Mouse (Mus musculus) NIH3T3 (cell line): ENCODE results near the gene Tbcd.

Source experiments
- DNase-seq: peaks from one replicate; pipeline ENCODE4 v3.0.0-alpha.2; 2012; ENCODE audit warnings: low read depth

The Tbcd gene

DNA sequence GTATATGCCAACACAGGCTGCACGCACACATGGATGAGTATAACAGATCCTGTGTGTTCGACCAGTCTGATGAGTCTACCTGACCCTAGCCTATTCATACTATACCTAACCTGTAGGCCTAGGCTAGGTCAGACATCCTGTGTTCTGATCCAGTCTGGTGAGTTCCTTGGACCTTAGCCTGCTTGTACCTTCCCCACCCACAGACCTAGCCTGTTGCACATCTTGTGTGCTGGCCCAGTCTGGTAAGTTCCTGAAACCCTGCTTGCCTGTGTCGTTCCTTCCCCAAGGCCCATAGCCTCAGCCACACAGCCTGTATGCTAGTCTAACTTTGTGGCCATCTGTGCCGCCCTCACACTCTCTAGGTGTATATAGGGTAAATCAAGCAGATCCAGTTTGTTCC is 112.5 kb downstream of the Tbcd start:
- DNase-seq: no peak

DNA sequence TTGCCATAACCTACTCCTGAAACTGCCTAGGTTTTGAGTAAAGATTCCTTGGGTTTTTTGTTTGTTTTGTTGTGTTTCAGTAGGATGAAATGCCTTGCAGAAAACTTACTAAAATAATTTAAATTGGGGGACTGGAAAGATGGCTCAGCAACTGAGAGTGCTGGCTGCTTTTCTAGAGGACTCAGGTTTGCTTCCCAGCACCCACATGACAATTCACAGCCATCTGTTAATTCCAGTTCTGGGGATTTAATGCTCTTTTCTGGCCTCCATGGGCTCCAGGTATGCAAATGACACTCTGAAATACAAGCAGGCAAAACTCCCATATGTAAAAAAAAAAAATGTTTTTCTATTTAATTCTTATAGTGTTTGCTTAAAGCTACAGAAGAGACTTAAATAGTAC is 130.1 kb downstream of the Tbcd start:
- no peak for DNase-seq

DNA sequence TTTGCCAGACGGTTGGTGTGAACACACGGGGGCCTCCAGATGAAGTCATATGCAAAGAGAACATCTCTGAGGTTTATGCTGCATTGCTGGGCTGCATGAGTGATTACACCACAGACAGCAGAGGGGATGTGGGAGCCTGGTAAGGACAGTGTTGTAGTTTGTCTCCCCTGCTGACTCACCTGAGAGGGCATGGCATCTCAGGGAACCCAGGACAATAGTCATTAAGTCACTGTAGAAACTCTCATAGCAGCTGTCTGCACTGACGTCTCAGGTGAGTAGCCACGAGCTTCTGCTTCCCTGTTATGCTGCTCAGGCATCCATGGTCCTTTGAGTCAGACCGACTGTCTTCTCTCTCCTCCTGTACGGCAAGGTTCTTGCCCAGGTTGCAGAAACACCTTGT is 145.5 kb downstream of the Tbcd start:
- DNase-seq: no peak

DNA sequence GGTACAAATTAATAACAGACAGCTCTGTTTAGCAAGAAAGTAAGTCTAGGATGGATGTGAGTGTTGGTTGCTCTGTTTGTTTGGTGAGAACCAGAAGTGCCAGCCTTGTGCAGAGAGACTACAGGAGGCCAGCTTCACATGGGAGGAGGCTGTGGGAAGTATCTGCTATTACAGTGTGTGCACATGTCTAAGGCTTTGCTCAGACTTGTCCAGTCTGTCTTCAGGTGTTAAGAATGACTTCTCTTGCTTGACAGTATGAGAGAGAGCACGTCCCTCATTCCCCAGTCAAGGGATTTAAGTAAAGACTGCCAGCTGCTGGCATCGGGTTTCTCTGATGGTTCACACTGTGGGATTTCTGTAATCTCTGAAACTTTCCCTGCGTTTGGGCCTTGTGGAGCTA is 149.7 kb downstream of the Tbcd start:
- DNase-seq: peak; percentile 32

DNA sequence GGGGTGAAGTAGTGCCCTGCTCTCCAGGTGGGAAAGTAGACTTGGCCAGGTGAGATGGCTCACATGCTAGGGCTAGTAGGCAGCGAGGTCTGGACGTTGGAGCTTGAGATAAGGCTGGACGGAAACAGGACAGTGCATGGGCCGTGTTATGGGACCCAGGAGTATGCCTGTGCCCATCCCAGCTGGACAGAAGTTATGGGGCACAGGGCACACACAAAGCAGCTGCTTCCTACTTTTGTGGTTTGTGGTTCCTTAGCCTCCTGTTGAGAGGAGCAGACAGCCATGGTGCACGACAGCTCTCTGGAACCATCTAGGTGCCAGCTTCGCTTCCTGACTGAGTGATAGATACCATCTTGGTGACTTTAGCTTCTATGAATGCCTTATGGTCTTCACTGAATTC is 153.9 kb downstream of the Tbcd start:
- DNase-seq: no peak

DNA sequence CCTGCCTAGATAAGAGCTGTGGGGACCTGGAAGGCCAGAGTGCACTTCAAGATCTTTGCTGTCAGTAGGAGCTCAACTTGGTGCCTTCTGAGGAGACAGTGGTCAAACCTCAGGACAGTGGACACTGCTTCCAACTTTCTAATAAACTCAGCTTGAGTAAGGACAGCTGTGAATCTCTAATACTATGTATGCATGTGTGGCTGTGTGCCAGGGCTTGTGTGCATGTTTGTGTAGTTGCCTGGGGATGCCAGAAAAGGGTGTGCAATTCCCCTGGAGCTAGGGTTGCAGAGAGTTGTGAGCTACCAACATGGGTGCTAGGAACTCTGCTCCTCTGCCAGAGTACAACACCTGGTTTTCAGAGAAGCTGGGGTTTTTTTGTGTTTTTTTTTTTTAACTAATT is 159.2 kb downstream of the Tbcd start:
- DNase-seq: peak; percentile 52

DNA sequence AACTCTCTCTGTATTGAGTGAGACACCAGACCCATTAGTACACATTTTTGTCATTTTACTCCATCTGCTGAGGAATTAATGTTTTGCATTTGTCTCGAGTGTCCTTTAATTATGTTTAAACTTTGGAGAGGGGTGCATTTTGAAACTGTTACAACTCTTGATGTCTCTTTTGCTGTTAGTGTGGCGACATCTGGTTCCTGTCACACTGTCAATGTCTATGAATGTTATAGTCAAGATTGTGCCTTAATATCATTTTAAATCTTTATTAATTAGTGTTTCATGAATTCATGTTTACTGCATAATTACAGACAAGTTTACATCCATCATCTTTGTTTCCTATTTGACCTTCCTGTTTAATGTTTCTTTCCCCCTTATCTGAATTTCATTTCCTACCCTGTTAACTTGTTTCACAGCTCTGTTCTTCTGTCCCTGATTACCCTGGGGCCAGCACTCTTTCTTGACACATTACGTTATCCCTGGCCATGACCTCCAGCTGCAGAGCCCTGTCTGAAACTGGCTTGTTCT is 164.3 kb downstream of the Tbcd start:
- DNase-seq: no peak

DNA sequence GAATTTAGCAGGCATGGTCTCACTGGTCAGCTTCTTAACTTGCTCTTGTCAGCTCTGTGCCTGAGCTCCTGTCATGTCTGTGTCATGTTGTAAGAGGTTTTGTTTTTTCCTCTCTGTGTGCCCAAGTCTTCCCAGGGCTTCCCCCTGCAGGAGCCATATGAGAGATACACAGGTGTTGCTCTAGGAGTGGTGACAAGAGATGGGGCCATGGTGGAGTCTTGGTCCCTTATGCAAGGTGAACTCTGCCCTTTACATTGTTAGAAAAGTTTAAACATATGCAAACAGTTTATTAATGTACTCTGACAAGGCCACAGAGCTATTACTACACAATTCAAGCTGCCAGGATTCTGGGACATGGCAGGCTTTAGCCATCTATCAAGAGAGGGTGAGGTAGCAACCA is 164.8 kb downstream of the Tbcd start:
- no peak for DNase-seq

DNA sequence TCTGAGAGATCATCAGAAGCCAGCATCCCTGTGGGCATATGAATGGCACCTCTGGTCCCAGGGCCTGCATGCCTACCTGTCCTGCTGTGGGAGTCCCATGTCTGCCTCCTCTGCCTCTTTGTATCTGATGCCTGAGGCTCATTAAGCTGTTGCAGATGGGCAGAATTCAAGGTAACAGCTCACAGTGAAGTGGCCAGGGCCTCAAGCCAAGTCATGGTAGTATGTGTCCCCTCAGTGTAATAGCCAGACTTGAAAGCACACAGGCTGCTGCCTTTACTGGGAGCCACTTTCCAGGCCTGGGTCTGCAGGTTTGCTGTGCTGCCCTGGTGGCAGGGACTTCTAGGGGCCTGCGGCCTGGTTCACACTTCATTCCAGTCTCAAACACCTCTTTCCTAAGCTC is 165.6 kb downstream of the Tbcd start:
- DNase-seq: no peak

DNA sequence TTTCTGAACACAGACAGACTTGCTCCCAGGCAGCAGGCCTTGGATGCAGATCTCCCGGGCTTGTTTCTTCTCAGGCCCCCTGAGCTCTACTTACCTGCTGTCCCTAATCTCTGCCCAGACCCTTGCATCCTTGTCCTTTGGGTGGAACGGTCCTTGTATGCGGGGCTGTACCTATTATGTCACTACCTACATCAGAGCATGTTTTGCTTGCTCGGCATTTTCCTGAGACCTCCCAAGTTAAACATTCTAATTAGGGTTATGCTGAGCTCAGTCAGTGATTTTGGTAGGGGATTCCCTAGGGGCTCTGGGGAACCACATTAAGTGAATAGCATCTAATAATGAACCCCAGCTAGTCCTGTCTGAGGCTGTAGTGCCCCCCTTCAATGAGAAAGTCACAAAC is 173.3 kb downstream of the Tbcd start:
- DNase-seq: no peak

DNA sequence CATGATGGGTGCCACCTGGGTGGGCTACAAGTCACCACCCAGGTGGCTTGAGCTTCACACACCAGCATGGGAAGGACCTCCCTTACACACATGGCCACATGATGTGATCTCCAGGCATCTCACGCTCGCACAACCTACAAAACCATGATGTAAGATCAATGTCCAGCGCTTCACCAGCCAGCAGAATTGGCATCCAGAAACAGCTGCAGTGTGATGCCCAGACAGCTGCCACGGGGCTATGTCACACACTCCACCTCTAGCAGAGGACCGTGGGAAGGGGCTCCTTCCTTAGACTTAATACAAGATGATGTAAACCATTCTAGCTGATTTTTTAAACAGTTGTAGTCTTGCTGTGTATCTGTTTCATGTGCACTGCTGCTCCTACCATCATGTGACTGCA is 175.8 kb downstream of the Tbcd start:
- no peak for DNase-seq

DNA sequence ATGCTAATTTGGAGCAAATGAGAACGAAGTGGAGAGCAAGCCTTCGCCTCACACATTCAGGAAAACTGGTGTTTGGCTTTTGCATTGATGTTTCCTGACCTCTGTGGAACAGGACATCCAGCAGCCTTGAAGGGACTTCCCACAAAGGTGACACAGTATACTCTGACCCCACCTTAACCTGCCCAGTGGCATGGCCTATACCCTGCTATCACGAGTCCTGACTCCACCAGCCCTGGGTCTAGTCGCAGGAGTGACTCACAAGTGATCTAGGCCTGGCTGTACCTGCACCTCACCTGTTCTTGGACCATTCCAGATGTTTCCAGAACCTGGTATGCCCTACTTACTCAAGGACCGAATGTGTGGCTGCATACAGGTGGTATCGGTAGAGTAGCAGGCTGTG is 177.8 kb downstream of the Tbcd start:
- DNase-seq: no peak

DNA sequence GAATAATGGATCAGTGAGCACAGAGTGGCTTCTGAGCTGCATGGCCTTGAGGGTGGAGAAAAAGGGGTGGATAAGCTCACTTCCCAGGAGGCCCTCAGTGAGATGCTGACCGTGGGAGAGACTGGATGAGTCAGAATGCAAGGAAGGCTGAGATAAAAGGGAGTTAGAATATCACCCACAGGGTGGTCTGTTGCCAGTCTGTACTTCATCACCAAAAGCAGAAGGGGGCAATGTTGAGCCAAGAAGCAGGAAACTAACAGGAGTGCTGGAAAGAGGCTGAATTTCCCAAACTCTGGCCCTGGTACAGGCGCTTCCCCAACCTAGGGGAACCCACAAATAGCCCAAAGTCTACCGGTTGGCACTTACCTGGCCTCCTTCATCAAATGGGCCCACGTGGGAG is 178.7 kb downstream of the Tbcd start:
- peak; percentile 69 for DNase-seq

DNA sequence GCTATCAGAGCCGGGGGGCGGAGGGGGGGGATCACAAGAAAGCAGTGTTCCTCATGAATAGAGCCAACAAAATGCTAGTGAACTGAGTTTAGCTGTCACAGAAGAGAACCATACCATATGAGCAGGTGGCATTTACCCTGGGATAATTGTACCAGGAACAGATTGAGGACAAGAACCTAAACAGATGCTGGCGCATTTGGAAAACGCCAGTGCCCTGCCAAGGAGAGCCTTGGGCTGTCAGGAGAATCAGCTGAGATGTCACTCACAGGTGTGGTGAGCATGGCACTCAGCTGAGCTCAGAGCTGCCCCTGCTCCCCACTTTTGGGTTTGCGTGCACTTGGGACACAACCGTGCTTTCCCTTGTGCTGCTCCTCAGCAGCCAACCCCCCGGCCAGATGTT is 179.7 kb downstream of the Tbcd start:
- DNase-seq: no peak

DNA sequence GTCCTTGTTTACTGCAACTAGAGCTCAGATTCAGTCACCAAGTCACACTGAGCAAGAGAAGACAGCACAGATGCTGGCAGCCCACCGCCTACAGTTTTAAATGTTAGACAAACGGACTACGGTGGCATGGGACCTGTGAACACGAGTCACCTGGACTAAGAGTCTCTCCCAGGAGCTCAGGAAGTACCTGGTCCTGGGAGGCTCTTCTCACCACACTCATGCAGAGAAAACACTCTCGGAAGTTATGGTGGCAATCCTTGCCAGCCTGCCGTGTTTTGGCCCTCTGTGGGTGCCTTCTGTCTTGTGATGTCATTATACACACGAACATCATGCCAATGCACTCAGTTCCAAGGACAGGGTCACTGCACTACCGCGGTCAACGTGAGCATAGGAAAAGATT is 184.9 kb downstream of the Tbcd start:
- no peak for DNase-seq

DNA sequence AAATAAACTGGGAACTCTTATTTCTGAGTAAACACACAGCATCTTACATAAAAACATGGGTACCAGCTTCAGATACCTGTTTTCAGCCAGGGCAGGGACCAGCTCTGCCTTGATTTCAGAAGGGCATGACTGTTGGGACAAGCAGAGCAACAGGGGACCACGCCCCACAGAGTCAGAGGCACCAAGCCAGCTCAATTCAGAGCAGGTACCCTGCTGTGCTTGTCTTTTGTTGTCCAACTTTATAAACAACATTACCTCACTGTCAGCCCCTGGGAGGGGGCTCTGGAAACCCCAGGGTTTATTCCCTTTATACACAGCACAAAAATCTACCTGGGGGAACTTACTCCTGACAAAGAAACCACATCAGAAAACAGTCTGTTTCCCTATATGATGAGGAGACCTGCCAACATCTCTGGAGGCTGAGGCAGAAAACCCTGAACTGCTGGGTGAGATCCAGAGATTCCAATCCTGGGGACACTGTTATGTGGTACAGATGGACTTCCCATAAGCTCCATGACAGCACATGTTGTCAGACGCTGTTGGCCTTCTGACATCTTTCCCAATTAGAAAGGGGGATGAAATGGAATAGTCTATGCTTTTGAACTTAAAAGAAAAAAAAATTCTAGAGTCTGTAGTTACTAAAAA is 189.9 kb downstream of the Tbcd start:
- no peak for DNase-seq

DNA sequence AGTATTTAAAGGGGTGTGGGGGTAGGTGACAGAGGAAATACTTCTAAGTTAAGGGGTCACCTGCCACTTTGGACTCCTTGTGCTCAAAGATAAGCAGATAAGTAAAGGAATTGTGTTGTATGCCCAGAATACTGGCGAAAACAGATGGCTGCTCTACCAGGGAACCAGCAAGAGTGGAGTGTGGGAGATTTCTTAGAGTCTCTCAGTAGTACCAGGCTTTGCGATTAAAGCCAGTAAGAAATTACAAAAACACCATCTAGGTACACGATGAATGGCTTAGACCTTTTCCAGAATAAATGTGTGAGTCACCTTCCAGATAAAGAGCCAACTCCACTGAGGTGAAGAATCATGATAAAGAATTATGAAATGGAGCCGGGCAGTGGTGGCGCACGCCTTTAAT is 193.6 kb downstream of the Tbcd start:
- no peak for DNase-seq

DNA sequence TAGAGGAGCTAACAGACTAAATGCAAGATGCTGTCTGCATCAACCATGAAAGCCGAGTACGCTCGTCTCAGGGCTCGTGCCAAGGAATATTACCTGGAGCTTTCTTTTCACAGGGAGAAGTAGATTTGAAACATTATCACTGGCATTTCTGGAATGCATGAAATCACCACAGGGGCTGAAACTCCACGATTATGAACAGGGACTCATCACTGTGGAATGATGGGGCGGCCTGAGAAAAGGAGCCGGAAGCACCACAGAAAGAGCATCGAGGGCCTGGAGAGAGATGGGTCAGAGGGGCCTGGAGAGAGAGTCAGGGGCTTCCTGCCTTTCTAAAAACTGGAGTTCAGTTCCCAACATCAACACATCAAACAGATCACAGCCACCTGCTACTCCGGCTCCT is 195.6 kb downstream of the Tbcd start:
- peak; percentile 67 for DNase-seq

DNA sequence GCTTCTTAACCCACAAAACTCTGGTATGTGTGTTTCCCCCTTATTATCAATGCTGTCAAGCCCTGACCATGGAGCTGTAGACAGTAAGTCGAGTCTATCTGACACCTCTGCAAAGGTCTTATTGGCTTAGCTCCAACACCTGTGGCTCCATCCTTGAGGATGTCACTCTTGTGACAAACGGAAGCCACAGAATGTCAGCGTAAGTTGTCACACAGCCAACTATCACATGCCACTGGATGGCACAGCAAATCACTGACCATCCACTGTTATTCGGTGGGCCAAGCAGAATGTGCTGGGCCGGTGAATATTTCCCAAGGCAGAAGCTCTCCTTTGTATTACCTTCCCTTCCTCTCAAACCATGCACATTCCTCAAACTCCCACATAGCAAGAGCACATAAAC is 196.4 kb downstream of the Tbcd start:
- DNase-seq: no peak

DNA sequence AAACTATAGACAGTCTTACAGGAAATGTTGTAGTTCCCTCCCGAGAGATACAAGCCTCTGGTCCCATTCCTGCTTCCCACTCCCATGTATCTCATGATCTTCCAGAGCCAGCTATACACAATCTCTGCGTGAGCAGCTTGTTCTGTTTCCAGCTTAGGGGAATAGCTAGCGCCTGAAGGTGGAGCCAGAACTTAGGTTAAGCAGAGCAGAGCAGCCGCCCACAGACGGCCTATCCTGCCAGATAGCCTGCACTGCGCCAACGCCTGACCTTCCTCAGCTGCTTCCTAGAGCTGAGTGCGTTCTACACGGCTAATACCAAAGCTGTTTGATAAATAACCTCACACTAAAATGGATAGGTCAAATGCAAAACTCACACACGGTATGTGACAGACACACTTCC is 198.2 kb downstream of the Tbcd start:
- peak; percentile 56 for DNase-seq

DNA sequence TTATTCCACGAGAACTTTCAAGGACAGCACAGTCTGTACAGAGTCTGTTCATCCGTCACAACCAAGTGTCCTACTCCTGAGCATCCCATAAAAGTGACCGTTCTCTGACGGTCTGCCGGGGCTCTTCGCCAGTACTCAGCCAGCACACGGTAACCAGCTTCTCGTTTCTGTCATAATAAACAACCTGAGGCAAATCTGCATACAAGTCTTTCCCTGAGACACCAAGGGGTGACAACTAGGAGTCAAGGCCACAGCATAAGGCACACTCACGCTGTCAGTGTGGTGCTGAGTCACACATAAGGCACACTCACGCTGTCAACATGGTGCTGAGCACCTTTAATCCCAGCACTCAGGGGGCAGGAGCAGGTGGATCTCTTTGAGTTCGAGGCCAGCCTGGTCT is 198.9 kb downstream of the Tbcd start:
- DNase-seq: no peak

DNA sequence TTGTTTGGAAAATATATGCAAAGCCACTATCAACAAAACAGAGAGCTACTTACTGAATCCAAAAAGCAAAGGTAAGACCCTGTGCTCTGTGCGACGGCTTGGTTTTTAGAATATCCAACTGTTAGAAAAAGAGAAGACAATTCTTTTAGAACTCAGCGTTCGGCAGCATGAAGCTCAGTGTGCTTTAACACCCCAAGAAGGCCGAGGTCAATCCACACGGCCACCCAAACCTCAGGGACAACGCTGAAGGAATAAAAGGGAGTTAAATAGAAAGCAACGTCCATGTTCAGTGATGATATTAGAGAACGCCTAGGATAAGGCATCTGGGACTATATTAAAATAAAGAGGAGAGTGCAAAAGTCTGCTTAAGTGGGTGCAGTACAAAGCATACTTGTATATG is 199.8 kb downstream of the Tbcd start:
- DNase-seq: no peak

DNA sequence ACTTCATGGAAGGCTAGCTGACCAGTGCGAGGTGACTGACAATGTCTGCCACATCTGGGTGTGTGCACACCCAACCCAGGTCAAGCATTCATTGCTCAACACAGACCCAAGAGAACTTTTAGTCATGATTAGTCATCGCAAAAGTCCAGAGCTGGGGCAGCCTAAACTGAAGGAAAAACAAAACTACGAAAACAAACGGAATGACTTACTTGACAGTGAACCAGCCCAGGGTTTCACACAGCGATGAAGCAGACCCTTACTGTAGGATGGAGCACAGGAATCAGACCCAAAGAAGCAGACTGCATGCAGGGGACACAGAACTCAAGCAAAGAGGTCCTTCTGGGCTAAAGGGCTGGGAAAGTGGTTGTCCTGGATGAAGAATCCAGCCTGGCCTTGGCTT is 200.2 kb downstream of the Tbcd start:
- DNase-seq: peak; percentile 89

DNA sequence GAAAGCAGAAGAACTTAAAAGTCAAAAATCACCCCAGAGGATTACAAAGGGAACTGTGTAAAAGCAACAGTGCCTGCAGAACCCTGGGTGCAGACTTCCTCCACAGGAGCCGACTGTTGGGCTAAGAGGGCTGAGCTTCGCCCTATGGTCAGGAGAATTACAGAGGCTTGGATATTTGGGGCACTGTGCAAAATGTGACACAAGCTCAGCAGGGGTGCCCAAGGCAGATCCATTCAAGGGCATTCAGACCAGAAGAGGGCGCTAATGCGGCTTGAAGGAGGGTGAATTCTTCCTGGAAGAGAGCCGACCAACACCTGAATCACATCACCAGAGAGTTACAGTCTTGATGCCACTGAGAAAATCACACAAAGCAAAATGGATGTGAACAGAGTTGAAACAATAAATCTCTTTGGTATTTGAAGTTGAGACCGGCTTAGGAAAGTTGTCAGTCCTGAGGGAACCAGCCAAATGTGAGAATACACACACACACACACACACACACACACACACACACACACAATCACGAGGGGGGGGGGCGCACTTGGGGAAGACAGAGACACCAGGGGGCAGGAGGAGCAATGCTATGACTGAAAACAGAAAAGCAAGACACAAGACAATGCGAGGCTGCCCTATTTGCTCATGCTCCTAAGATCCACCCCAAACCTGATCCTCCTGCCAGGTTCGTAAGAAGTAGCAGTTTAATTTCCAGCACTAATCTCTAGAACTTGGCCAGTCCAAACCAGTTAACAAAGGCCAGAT is 201.0 kb downstream of the Tbcd start:
- DNase-seq: peak; percentile 95
